Mouse (Mus musculus) brain, embryonic 14.5 days (tissue): ENCODE data around the gene Gm42372.
"Not testable (repeated sequence)": the region's sequence is repeated elsewhere in the genome, so short reads cannot be mapped to it uniquely, and the experiment has no call there.

Experiments used
- CTCF ChIP-seq: fragments of 200-500 bp; IDR thresholded peaks from 2 replicates; pipeline ENCODE4 v1.5.1; 2012; ENCODE audit warnings: inconsistent platforms, mild to moderate bottlenecking, moderate library complexity, borderline replicate concordance; ENCODE audit not compliant: insufficient read depth, insufficient read length; ENCODE audit errors: extremely low read depth
- POLR2A ChIP-seq: fragments of 200-500 bp; IDR thresholded peaks from 2 replicates; pipeline ENCODE4 v1.6.1; 2012; ENCODE audit warnings: mild to moderate bottlenecking, inconsistent platforms, borderline replicate concordance; ENCODE audit not compliant: poor library complexity, insufficient read depth, insufficient read length, severe bottlenecking; ENCODE audit errors: extremely low read depth

DNA sequence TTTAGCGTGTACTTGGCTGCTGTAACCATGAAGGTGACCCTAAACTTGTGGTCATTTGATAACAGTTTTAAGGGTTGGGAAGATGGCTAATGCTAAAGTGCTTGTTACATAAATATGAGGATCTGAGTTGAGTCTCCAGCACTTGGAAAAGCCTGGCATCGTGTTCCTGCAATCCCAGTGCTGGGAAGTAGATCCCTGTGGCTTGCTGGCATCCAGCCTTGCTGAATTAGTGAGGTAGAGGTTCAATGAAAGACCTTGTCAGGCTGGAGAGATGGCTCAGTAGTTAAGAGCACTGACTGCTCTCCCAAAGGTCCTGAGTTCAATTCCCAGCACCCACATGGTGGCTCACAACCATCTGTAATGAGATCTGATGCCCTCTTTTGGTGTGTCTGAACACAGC, 29.1 kb upstream of the Gm42372 start:
- TF ChIP-seq CTCF, POLR2A: not testable (repeated sequence)
